Mouse (Mus musculus): Measurements from ENCODE around the gene Pxn.

GRCm38 (mm10) chr5:115517501-115517900 lies 11.0 kb downstream of the Pxn start:
- TF ChIP-seq CTCF (IDR thresholded peaks at IDR 0.05; ENCODE audit: low read depth) (no peak), EP300 (IDR thresholded peaks at IDR 0.05; ENCODE audit: low read depth) (no peak)

Data from liver, embryonic 14.5 days (tissue).